ENCODE assay signal across 22 mouse cellular contexts in genomic region chr7:83855203-83855602, GRCm38 (mm10). TPM values are rescaled to one million over a fixed set of nuclear protein-coding genes. Genes with fewer than 3 reads are reported as not detected.
DNase-seq lines count a peak whose midpoint lies in the region; ATAC-seq lines count a peak whose summit lies in the region.
"Had no signal": no experiment of that assay in that cellular context is flagged by ENCODE, and none has a peak within 500 bp of the region (broad histone marks: within the 10 kb centered on the region; RNA-seq: fewer than 3 reads in every experiment).

No protein-coding gene starts in this region.

- 89% methylated on average over 1 of the region's 1 CpGs for WGBS in hindbrain, embryonic 11.5 days

- no peaks in the 10 kb centered on the region for H3K9me3 ChIP-seq in hindbrain, embryonic 11.5 days (ENCODE audit: control insufficient read depth, low read length)
- H3K9me3 ChIP-seq: embryonic facial prominence, embryonic 13.5 days; embryonic facial prominence, embryonic 15.5 days; forebrain, embryonic 10.5 days; forebrain, embryonic 12.5 days; forebrain, embryonic 15.5 days; G1E had no signal

- DNase-seq in A20 (ENCODE audit: low read depth, low spot score) (peak; percentile 73), NIH3T3 (ENCODE audit: low read depth) (peak; percentile 24)
- no peak for DNase-seq in adrenal gland, postnatal 14 days
- DNase-seq in cerebellum, adult 9-10 months = no peak
- no peak for DNase-seq in hindbrain, embryonic 11.5 days (ENCODE audit: low spot score)
- DNase-seq: adrenal gland, adult 2 months; adrenal gland, postnatal 10 days; adrenal gland, postnatal 36 days; cerebellum, adult 11-12 months; cerebellum, adult 2 months; cerebellum, adult 9-11 months; cerebellum, postnatal 14 days; cerebellum, postnatal 36 days; embryo, embryonic 11 days; forebrain, postnatal 0 days had no signal

- H3K4me1 ChIP-seq in hindbrain, embryonic 11.5 days (replicated peaks; ENCODE audit: control insufficient read depth, insufficient read depth, low read length) = no peaks in the 10 kb centered on the region
- H3K4me1 ChIP-seq: forebrain, embryonic 15.5 days had no signal

- no peak overlapping the region for H3K9ac ChIP-seq in hindbrain, embryonic 11.5 days (ENCODE audit: low read depth, low read length)
- H3K9ac ChIP-seq: embryonic facial prominence, embryonic 13.5 days; embryonic facial prominence, embryonic 15.5 days; forebrain, embryonic 12.5 days; forebrain, embryonic 15.5 days; forebrain, postnatal 0 days had no signal

- no peaks in the 10 kb centered on the region for H3K36me3 ChIP-seq in hindbrain, embryonic 11.5 days (ENCODE audit: control insufficient read depth, insufficient read depth, low read length)
- H3K36me3 ChIP-seq: embryonic facial prominence, embryonic 13.5 days; embryonic facial prominence, embryonic 15.5 days; forebrain, embryonic 10.5 days; forebrain, embryonic 12.5 days; forebrain, embryonic 15.5 days; G1E had no signal

- H3K27ac ChIP-seq in hindbrain, embryonic 11.5 days (ENCODE audit: low read depth, low read length) = no peak overlapping the region
- H3K27ac ChIP-seq: embryonic facial prominence, embryonic 13.5 days; embryonic facial prominence, embryonic 15.5 days; forebrain, embryonic 10.5 days; forebrain, embryonic 12.5 days; forebrain, embryonic 15.5 days had no signal

- ATAC-seq in hindbrain, embryonic 11.5 days (ENCODE audit: low FRiP score) = no peak
- ATAC-seq: forebrain, embryonic 15.5 days; forebrain, postnatal 0 days had no signal

- no peak overlapping the region for H3K4me3 ChIP-seq in hindbrain, embryonic 11.5 days (ENCODE audit: low read depth, low read length)
- H3K4me3 ChIP-seq: embryonic facial prominence, embryonic 13.5 days; embryonic facial prominence, embryonic 15.5 days; erythroblast, embryonic 14.5 days; forebrain, embryonic 10.5 days; forebrain, embryonic 12.5 days; forebrain, embryonic 15.5 days had no signal

- H3K27me3 ChIP-seq in hindbrain, embryonic 11.5 days (ENCODE audit: control insufficient read depth, insufficient read depth, low read length) = no peaks in the 10 kb centered on the region
- H3K27me3 ChIP-seq: embryonic facial prominence, embryonic 13.5 days; embryonic facial prominence, embryonic 15.5 days; forebrain, embryonic 12.5 days; forebrain, embryonic 15.5 days had no signal

- no peak overlapping the region for H3K4me2 ChIP-seq in hindbrain, embryonic 11.5 days (replicated peaks; ENCODE audit: low read depth, low read length)
- H3K4me2 ChIP-seq: embryonic facial prominence, embryonic 13.5 days; embryonic facial prominence, embryonic 15.5 days; forebrain, embryonic 12.5 days; forebrain, embryonic 15.5 days had no signal

RNA-seq across cellular contexts. Expression of gene Tlnrd1, which starts 28.9 kb away (rescaled TPM):
- 17.8 and 18.1 TPM in 2 replicates for total RNA-seq in adrenal gland, postnatal 14 days (2021)
- polyA plus RNA-seq in hindbrain, embryonic 11.5 days (2014; fragmentation: Nextera tagmentation; extraction: Ambion mirVana) = 11.6 and 14.9 TPM in 2 replicates

RNA-seq across cellular contexts. Expression of gene Mesd, which starts 29.1 kb away (rescaled TPM):
- 87.2 and 100 TPM in 2 replicates for total RNA-seq in adrenal gland, postnatal 14 days (2021)
- polyA plus RNA-seq in hindbrain, embryonic 11.5 days (2014; fragmentation: Nextera tagmentation; extraction: Ambion mirVana) = 72.8 and 73.3 TPM in 2 replicates

Comparison
In these comparisons a context has a peak if more than half of its experiments do, and no peak if none do; other contexts are left out.
1. DNase-seq: peak in A20 (single experiment) and NIH3T3 (single experiment); none in adrenal gland, postnatal 14 days (single experiment), cerebellum, adult 9-10 months (single experiment) and hindbrain, embryonic 11.5 days (single experiment).